Mouse (Mus musculus) midbrain, embryonic 12.5 days (tissue): Measurements from ENCODE around the gene Cep126. TPM values are rescaled to one million over a fixed set of nuclear protein-coding genes. Genes with fewer than 3 reads are reported as not detected.
A peak's percentile ranks its signal among the peaks of the same experiment; 100 is the strongest.

Experiments used
- ATAC-seq: fragments of 200-750 bp; cut with Nextera tagmentation; 2 replicates; pipeline ENCODE4 v1.8.0; 2017; ENCODE audit warnings: low read depth, moderate TSS enrichment, moderate library complexity; ENCODE audit not compliant: low FRiP score
- H3K27ac ChIP-seq: fragments of 300-500 bp; sonication (generic); replicated peaks from 2 replicates; pipeline ENCODE4 v1.5.1; 2016; ENCODE audit warnings: mild to moderate bottlenecking
- H3K27me3 ChIP-seq: fragments of 300-500 bp; sonication (generic); 2 replicates; pipeline ENCODE4 v1.6.1; 2016; ENCODE audit warnings: mild to moderate bottlenecking
- H3K36me3 ChIP-seq: fragments of 300-500 bp; sonication (generic); 2 replicates; pipeline ENCODE4 v1.6.1; 2016
- H3K4me1 ChIP-seq: fragments of 300-500 bp; sonication (generic); 2 replicates; pipeline ENCODE4 v1.6.1; 2016
- H3K4me2 ChIP-seq: fragments of 300-500 bp; sonication (generic); replicated peaks from 2 replicates; pipeline ENCODE4 v1.6.1; 2016; ENCODE audit warnings: mild to moderate bottlenecking, moderate library complexity
- H3K4me3 ChIP-seq: fragments of 300-500 bp; sonication (generic); 2 replicates; pipeline ENCODE4 v1.5.1; 2016; ENCODE audit warnings: mild to moderate bottlenecking
- H3K9ac ChIP-seq: fragments of 300-500 bp; sonication (generic); replicated peaks from 2 replicates; pipeline ENCODE4 v1.6.1; 2016; ENCODE audit warnings: mild to moderate bottlenecking, moderate library complexity
- H3K9me3 ChIP-seq: fragments of 300-500 bp; sonication (generic); 2 replicates; pipeline ENCODE4 v1.6.1; 2016; ENCODE audit warnings: mild to moderate bottlenecking
- WGBS: fragments of 180-500 bp; shearing (Covaris S2); methylation state at CpG from one replicate; pipeline ENCODE4 v1.1.7; 2016; 5-methylcytosine and 5-hydroxymethylcytosine counted together
- polyA plus RNA-seq: library from polyadenylated mRNA; unstranded; fragments of >200 nt; fragmentation: Nextera tagmentation; extraction: Ambion mirVana; gene quantifications from 2 replicates; pipeline ENCODE4 v1.2.1, GENCODE M21; 2016

The Cep126 gene
- 4.2 and 5.1 TPM in 2 replicates for polyA plus RNA-seq

GRCm38 (mm10) chr9:8134117-8134574, at the start of gene Cep126:
TSS of gene Cep126 (minus strand) at chr9:8134294.
- peak; percentile 99 for ATAC-seq
- Histone ChIP-seq H3K27me3 (no peaks in the 10 kb centered on the region), H3K4me1 (peaks cover 3% of the 10 kb centered on the region; the same call in 1 of the 2 replicates), H3K9ac (peak within 1 kb of the TSS; percentile 63), H3K36me3 (no peaks in the 10 kb centered on the region), H3K4me3 (peak within 1 kb of the TSS; percentile 89), H3K27ac (peak within 1 kb of the TSS; percentile 56), H3K9me3 (no peaks in the 10 kb centered on the region), H3K4me2 (peak within 1 kb of the TSS; percentile 60)
- 1% methylated on average over 71 of the region's 72 CpGs for WGBS

DNA sequence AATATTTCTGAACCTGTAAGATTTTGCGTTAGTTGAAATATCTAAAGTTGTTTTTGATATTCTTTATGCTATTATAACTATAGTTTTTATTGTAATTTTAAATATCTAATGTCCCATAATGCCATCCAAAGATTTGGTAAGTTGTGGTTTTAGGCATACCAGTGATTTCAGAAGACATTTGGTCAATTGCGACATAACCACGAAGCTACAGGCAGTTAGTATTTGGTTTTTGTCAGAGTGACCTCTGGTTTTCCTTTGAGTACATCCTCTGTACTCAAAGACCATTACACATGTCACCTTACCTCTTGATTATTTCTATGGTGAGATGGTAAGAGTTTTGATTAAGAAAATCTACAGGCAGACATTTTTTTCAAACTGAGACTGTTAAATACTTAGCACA, 45.5 kb upstream of the Cep126 start:
- Histone ChIP-seq H3K9ac (no peak overlapping the region), H3K4me3 (no peak overlapping the region), H3K4me1 (no peaks in the 10 kb centered on the region), H3K27me3 (no peaks in the 10 kb centered on the region), H3K27ac (no peak overlapping the region), H3K4me2 (no peak overlapping the region), H3K36me3 (no peaks in the 10 kb centered on the region), H3K9me3 (no peaks in the 10 kb centered on the region)
- no peak for ATAC-seq
- 92% methylated on average over 3 of the region's 3 CpGs for WGBS

DNA sequence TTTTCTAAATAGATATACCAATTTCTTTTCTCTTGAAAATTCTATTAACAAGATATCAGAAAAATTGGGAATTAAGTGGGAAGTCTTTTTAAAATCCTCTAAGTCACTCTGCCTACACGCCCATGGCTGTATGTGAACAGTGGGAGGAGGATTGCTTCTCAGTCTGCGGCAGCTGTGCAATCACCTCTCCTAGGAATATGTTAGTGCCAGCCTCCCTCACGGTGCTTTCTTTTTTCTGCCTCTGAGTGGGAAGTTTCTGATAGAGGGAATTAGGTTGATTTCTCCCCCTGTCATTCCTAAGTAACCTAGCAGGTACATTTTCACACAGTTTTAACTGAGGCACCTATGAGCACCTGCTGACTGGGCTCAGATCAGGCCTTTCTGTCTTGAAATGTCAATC, 43.0 kb upstream of the Cep126 start:
- no peak overlapping the region for H3K4me3 ChIP-seq
- ATAC-seq = no peak
- no peaks in the 10 kb centered on the region for H3K27me3 ChIP-seq
- H3K9ac ChIP-seq = no peak overlapping the region
- no peak overlapping the region for H3K4me2 ChIP-seq
- WGBS = 80% methylated on average over 3 of the region's 3 CpGs
- H3K4me1 ChIP-seq = no peaks in the 10 kb centered on the region
- H3K36me3 ChIP-seq = no peaks in the 10 kb centered on the region
- no peak overlapping the region for H3K27ac ChIP-seq
- no peaks in the 10 kb centered on the region for H3K9me3 ChIP-seq

- WGBS = 88% methylated on average over 2 of the region's 2 CpGs
Measured at GRCm38 (mm10) chr9:8157011-8157410, 22.9 kb upstream of the Cep126 start.

DNA sequence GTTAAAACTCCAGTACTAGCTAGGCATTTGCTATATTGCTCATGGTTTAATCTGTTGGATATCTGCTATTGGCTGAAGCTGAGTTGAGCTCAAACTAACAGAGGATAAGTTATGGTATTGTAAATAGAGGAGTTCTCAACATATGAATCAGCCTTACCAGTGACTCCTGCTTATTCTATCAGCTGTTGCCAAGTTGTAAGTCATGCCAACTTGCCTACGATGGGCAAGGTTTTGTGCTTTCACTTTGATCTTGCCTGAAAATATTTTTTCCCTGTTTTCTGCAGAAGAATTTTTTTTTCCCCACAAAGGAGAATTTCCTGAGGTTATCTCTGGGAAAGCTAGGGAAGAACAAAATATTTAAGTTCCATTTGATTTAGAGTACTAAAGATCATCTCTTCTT, 5.4 kb upstream of the Cep126 start:
- H3K4me3 ChIP-seq = no peak overlapping the region
- no peak for ATAC-seq
- H3K4me2 ChIP-seq = no peak overlapping the region
- H3K4me1 ChIP-seq = no peaks in the 10 kb centered on the region
- WGBS = 85% methylated on average over 1 of the region's 1 CpGs
- no peaks in the 10 kb centered on the region; the same call in 1 of the 2 replicates for H3K9me3 ChIP-seq
- no peak overlapping the region for H3K9ac ChIP-seq
- H3K27me3 ChIP-seq = no peaks in the 10 kb centered on the region
- no peak overlapping the region for H3K27ac ChIP-seq
- H3K36me3 ChIP-seq = no peaks in the 10 kb centered on the region

More at GRCm38 (mm10) chr9:8157011-8157410, 22.9 kb upstream of the Cep126 start:
- H3K9me3 ChIP-seq = no peaks in the 10 kb centered on the region
- H3K4me3 ChIP-seq = no peak overlapping the region
- H3K9ac ChIP-seq = no peak overlapping the region
- ATAC-seq = no peak
- H3K27ac ChIP-seq = no peak overlapping the region
- H3K4me2 ChIP-seq = no peak overlapping the region
- H3K27me3 ChIP-seq = no peaks in the 10 kb centered on the region
- H3K36me3 ChIP-seq = no peaks in the 10 kb centered on the region
- H3K4me1 ChIP-seq = no peaks in the 10 kb centered on the region

DNA sequence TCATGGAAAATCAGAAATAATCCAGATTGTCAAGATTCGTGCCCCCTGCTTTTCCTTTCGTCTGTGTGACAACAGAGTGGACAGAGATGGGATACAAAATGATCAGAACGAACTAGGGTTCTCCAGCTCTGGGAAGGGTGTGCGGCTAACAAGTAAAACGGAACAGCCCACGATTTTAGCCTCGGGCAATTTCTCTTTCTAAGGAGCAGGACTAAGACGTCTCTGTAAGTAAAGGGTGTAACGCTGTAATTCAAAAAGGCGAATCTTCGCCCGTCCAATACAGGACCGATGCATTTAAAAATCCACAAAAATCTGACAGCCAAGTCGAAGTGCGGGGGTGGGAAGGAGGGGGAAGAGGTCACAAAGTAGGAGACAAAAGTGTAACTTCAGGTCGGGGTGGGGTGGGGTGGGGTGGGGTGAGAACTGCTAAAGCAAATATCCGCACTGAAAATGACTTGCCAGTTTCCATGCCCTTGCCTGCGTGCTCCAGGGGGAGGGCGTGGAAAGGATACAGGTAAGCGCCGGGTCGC, 443 bp downstream of the Cep126 start:
- Histone ChIP-seq H3K4me3 (peak overlapping the region; percentile 89), H3K36me3 (no peaks in the 10 kb centered on the region), H3K9ac (peak overlapping the region; percentile 63), H3K9me3 (no peaks in the 10 kb centered on the region), H3K4me1 (peaks cover 3% of the 10 kb centered on the region; the same call in 1 of the 2 replicates), H3K4me2 (peak overlapping the region; percentile 60), H3K27ac (peak overlapping the region; percentile 56; the same call in 1 of the 2 replicates), H3K27me3 (no peaks in the 10 kb centered on the region)
- ATAC-seq = peak; percentile 6; the same call in 1 of the 2 replicates
- WGBS = 2% methylated on average over 22 of the region's 22 CpGs

GRCm38 (mm10) chr9:8123495-8123894, 10.6 kb downstream of the Cep126 start:
- no peak overlapping the region for H3K27ac ChIP-seq
- H3K4me3 ChIP-seq = no peak overlapping the region
- no peak for ATAC-seq
- H3K36me3 ChIP-seq = peaks cover 15% of the 10 kb centered on the region
- no peaks in the 10 kb centered on the region for H3K4me1 ChIP-seq
- no peak overlapping the region for H3K4me2 ChIP-seq
- 88% methylated on average over 8 of the region's 8 CpGs for WGBS
- no peaks in the 10 kb centered on the region for H3K9me3 ChIP-seq
- no peak overlapping the region for H3K9ac ChIP-seq
- no peaks in the 10 kb centered on the region for H3K27me3 ChIP-seq

GRCm38 (mm10) chr9:8114516-8114915, 19.6 kb downstream of the Cep126 start:
- 0 out of 2 replicates have a peak, but pooled peaks cover 4% of the 10 kb centered on the region for H3K9me3 ChIP-seq
- no peak overlapping the region for H3K27ac ChIP-seq
- H3K4me3 ChIP-seq = no peak overlapping the region
- H3K36me3 ChIP-seq = peaks cover 36% of the 10 kb centered on the region
- no peak for ATAC-seq
- H3K4me2 ChIP-seq = no peak overlapping the region
- H3K27me3 ChIP-seq = no peaks in the 10 kb centered on the region
- no peaks in the 10 kb centered on the region for H3K4me1 ChIP-seq
- 94% methylated on average over 5 of the region's 5 CpGs for WGBS
- H3K9ac ChIP-seq = no peak overlapping the region

GRCm38 (mm10) chr9:8103050-8103449, 31.0 kb downstream of the Cep126 start:
- ATAC-seq = no peak
- no peaks in the 10 kb centered on the region for H3K9me3 ChIP-seq
- H3K36me3 ChIP-seq = peaks cover 2% of the 10 kb centered on the region; the same call in 1 of the 2 replicates
- H3K9ac ChIP-seq = no peak overlapping the region
- H3K4me2 ChIP-seq = no peak overlapping the region
- H3K27me3 ChIP-seq = no peaks in the 10 kb centered on the region
- H3K4me3 ChIP-seq = no peak overlapping the region
- no peaks in the 10 kb centered on the region for H3K4me1 ChIP-seq
- WGBS = 92% methylated on average over 4 of the region's 4 CpGs
- no peak overlapping the region for H3K27ac ChIP-seq

GRCm38 (mm10) chr9:8100962-8101361, 33.1 kb downstream of the Cep126 start:
- no peak overlapping the region for H3K4me3 ChIP-seq
- H3K36me3 ChIP-seq = no peaks in the 10 kb centered on the region; the same call in 1 of the 2 replicates
- no peak for ATAC-seq
- no peak overlapping the region for H3K4me2 ChIP-seq
- no peak overlapping the region for H3K9ac ChIP-seq
- H3K4me1 ChIP-seq = no peaks in the 10 kb centered on the region
- no peak overlapping the region for H3K27ac ChIP-seq
- H3K9me3 ChIP-seq = no peaks in the 10 kb centered on the region
- no peaks in the 10 kb centered on the region for H3K27me3 ChIP-seq
- 85% methylated on average over 6 of the region's 6 CpGs for WGBS

- WGBS = 85% methylated on average over 5 of the region's 5 CpGs
- ATAC-seq = no peak
Measured at GRCm38 (mm10) chr9:8078882-8079281, 55.2 kb downstream of the Cep126 start.

GRCm38 (mm10) chr9:8074345-8074744, 59.7 kb downstream of the Cep126 start:
- H3K9me3 ChIP-seq = no peaks in the 10 kb centered on the region
- H3K27ac ChIP-seq = no peak overlapping the region
- H3K4me3 ChIP-seq = no peak overlapping the region
- peaks cover 12% of the 10 kb centered on the region; the same call in 1 of the 2 replicates for H3K36me3 ChIP-seq
- H3K4me1 ChIP-seq = no peaks in the 10 kb centered on the region
- ATAC-seq = no peak
- H3K9ac ChIP-seq = no peak overlapping the region
- no peak overlapping the region for H3K4me2 ChIP-seq
- no peaks in the 10 kb centered on the region for H3K27me3 ChIP-seq

More at GRCm38 (mm10) chr9:8078882-8079281, 55.2 kb downstream of the Cep126 start:
- Histone ChIP-seq H3K27me3 (no peaks in the 10 kb centered on the region), H3K4me2 (no peak overlapping the region), H3K4me3 (no peak overlapping the region), H3K4me1 (no peaks in the 10 kb centered on the region), H3K9me3 (no peaks in the 10 kb centered on the region), H3K9ac (no peak overlapping the region), H3K27ac (no peak overlapping the region), H3K36me3 (peaks cover 12% of the 10 kb centered on the region; the same call in 1 of the 2 replicates)
